Mouse (Mus musculus) fat pad, adult 2 months (tissue): ENCODE measurements around the gene Ezh1.
A peak's percentile ranks its signal among the peaks of the same experiment; 100 is the strongest.

Experiments
- DNase-seq: peaks from one replicate; pipeline ENCODE4 v3.0.0-alpha.2; 2011; ENCODE audit warnings: low read depth, low spot score; ENCODE audit errors: extremely low read depth

Gene Ezh1

GRCm38 (mm10) chr11:101226065-101226701 lies at the start of gene Ezh1:
Gene Ezh1, minus strand, starts transcription at chr11:101226463.
- peak; percentile 55 for DNase-seq

GRCm38 (mm10) chr11:101275309-101275708 lies 49.0 kb upstream of the Ezh1 start:
- DNase-seq: no peak

DNA sequence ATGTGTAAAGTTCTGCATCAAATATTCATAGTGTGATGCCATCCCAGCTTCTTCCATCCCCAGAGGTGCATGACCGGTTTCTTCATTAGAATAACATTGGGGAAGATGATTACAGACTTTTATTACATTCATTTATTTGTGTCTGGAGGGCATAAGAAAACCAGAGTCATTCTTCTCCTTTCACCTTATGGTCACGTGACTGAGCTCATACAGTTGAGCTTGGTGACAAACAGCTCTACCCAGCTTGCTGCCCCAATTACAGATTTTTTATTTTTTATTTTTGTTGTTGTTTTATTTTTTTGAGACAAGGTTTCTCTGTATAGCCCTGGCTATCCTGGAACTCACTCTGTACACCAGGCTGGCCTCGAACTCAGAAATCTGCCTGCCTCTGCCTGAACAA lies 46.2 kb upstream of the Ezh1 start:
- DNase-seq: no peak

GRCm38 (mm10) chr11:101269577-101270116 lies 43.4 kb upstream of the Ezh1 start:
- DNase-seq: no peak

- no peak for DNase-seq
Observed at GRCm38 (mm10) chr11:101265906-101266305, 39.6 kb upstream of the Ezh1 start.

DNA sequence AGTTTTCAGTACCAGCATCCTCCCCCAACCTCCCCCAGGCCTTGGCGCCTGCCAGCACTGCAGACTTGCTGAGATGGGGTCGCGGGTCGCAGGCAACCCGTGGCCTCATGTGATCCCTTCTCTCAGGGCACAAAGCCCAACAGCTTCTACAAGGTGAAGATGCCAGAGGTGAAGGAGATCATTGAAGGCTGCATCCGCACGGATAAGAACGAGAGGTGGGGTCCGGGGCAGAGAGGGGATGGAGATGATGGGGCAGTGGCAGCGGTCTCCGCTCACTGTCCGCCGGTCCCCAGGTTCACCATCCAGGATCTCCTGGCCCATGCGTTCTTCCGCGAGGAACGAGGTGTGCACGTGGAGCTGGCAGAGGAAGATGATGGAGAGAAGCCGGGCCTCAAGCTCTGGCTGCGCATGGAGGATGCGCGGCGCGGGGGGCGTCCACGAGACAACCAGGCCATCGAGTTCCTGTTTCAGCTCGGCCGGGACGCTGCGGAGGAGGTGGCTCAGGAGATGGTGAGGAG lies 38.8 kb upstream of the Ezh1 start:
- no peak for DNase-seq

GRCm38 (mm10) chr11:101263989-101264280 lies 37.7 kb upstream of the Ezh1 start:
- no peak for DNase-seq

DNA sequence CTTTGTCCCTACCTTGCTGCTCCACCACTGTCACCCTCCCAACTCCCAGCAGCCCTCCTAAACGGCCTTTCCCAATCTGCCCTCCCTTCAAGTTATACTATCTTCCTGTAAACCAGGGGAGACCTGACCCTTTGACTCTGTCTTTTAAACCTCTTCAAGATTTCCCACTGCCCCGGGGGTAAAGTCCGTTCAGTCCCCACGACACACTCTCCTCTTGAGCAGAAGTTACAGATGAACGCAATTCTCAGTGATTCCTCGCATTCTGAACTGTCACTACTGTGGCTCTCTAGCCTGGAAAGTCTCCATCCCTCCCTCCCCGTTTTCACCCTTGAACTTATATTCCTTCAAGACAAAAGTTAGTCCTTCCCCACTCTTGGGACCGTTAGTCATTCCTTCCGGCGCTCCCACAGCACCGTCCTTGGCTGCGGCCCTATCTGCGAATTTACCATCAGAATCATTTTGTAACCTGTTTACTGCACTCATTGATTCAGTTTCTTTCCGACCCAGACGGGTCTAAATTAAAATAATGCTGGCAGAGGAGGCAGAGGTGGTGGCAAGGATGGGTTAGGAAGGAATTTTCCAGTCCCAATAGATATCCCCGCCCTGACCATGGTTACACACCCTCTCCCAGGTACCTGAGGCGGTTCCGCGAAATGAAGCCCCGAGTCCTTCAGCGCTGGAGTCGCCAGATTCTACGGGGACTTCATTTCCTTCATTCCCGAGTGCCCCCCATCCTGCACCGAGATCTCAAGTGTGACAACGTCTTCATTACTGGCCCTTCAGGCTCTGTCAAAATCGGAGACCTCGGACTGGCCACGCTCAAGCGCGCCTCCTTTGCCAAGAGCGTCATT lies 37.1 kb upstream of the Ezh1 start:
- no peak for DNase-seq

GRCm38 (mm10) chr11:101262272-101262967 lies 36.2 kb upstream of the Ezh1 start:
- no peak for DNase-seq

DNA sequence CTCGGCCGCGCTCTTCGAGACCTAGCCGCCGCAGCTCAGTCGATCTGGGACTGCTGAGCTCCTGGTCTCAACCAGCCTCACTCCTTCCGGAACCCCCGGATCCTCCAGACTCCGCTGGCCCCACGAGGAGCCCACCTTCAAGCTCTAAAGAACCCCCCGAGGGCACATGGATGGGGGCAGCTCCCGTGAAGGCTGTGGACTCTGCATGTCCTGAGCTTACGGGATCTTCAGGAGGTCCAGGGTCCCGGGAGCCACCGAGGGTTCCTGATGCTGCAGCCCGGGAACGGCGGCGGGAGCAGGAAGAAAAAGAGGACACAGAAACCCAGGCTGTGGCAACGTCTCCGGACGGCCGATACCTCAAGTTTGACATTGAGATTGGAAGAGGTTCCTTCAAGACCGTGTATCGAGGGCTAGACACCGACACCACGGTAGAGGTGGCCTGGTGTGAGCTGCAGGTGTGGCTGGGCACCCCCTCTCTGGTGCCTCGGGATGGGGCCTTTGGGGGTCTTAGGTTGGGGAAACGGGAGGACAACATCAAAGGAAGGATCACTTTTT lies 34.6 kb upstream of the Ezh1 start:
- no peak for DNase-seq

DNA sequence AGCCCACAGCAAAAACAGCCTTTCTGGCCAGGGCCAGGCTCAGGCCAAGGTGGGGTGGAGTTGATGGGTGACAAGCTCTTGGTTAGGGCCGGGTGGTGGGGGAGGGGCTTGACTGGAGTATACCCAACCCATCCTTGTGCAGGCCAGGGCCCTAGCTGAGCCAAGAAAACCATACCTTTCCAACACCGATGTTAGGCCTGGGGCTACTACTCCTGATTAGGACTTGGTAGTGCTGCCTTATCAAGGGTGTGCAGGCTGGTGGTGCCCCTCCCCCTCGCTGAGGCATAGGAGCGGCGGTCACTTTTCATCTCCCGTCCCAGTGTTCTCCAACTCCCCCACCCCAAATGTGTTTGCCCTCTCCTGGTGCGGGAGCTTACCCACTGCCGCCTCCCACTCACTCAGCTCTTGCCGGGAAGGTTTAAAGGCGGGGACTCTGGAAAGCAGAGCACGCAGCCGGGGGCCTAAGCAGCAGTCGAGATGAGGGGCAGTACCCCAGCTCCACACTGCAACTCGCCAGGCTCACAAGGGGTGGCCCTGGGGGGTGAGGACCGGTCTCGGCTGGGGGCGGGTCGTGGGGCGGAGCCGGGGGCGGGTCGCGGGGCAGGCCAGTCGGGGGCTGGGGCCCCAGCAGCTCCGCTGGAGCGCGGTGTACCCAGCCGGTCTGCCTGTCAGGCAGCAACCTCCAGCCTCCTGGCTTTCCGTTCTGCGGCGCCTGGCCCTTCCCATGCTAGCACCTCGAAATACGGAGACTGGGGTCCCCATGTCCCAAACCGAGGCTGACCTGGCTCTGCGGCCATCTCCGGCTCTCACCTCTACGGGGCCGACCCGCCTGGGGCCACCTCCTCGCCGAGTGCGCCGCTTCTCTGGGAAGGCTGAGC lies 33.9 kb upstream of the Ezh1 start, which contains the start of gene Wnk4:
Gene Wnk4, plus strand, starts transcription at position 620 of the 878 bp plus-strand sequence.
- no peak for DNase-seq

GRCm38 (mm10) chr11:101259261-101259712 lies 33.0 kb upstream of the Ezh1 start:
- no peak for DNase-seq

DNA sequence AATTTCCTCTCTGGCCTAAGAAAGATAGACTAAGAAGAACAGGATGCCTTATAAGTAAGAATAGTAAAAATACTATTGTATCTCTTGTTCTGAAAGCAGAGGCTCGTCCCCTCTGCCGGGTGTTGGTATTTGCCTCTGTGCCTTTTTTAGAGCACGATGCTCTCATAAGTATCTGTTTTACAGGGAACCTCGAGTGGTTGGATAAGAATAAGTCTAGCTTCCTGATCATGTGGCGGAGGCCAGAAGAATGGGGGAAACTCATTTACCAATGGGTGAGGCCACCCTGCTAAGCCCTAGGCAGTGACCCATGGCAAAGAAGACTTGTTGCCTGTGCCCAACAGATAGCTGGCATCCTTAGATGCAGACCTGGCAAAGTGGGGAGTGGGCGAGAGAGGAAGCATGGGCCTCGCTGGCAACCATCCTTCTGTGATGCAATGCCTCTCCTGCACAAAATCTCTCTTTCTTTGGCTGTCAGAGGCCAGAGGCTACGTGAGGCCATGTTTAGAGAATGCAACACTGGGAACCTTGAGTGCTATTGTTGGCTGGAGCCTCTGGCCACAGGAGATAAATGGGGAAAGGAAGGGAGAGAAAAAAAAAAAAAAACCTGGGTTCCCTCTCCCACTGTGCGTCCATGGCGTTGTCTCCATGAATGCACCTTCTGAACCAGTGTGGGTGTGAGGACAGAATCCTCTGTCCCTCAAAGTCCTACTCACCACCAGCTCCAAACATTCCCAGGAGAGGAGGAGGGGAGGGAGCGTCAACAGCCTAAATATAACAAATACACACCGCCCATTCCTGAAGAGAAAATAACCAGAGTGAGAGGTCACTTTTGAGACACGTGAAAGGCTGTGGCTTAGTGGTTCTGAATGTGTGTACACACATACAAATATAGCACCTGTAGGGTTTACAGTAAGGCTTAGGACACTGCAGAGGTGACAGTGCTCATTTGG lies 29.8 kb upstream of the Ezh1 start:
- no peak for DNase-seq

- DNase-seq: no peak
Observed at GRCm38 (mm10) chr11:101253613-101254389, 27.5 kb upstream of the Ezh1 start, which contains the start of gene Vps25. Gene Vps25, plus strand, starts transcription at chr11:101253707.

DNA sequence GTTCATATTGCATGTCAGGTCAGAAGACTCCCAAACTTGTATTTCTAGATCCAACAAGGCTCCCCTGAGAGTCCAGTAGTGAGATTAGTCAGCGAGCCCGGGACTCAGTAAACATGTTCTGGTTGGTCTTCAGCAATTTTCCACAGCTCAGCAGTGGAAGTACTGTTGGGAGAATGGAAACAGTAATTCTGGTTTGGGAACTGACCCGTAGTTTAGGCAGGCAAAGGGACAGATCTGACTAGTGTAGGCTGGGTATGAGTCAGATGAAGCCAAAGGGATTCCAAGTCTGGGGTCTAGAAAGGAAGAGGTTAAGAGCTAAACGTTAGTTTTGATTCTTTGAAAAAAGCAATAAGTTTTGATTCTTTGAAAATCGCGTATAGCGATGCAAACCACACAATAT lies 26.7 kb upstream of the Ezh1 start:
- DNase-seq: no peak

DNA sequence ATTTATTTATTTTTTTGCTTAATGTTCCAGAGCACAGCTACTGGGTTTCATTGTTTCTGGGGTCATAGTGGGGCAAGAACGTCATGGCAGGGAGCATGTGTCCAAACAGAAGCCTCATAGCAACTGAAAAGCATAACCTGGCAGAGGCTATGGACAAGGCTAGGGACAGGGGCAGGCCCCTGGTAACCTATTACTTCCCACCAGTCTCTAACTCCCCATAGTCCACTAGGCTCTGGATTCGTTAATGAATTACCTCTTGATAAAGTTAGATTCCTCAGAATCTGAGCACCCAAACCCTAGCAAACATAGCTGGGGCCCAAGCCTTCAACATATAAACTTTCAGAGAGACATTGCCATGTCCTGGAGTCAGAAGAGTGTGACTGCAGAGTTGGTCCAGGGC lies 24.8 kb upstream of the Ezh1 start:
- DNase-seq: no peak

DNA sequence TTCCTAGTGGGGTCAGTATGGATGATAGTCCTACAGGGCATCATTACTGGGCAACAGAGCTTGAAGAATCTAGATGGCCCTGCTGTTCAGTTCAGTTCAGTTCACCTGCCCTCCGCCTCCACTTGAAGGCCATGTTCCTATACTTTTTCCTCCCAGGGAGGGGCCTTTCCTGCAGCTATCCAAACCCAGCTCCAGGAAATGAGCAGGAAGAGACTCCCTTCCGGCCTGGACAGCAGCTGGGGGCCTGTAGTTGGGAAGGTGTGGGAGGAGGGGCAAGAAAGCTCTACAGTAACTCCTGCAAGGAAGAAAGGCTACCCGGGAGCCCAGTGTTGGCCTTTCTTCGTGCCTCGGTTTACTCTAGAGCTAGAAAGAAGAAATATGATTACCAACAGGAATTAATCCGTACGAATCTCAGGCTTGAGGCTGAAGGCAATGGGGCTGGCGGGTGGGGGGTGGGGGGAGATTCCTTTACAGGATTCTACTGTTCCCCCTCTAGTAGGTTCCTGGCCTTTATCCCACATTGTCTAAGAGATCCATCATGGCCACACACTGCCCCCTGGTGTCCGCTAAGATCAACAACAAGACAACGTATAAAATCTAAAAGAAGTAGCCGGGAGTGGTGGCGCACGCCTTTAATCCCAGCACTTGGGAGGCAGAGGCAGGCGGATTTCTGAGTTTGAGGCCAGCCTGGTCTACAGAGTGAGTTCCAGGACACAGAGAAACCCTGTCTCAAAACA lies 22.2 kb upstream of the Ezh1 start:
- DNase-seq: no peak
